Mouse (Mus musculus): Measurements from ENCODE around the gene Ddx18.

Gene Ddx18

GRCm38 (mm10) chr1:121567521-121568489, at the start of gene Ddx18:
Ddx18 (minus strand) TSS chr1:121567989.
- DNase-seq (ENCODE audit: low read depth, low spot score), result peak; percentile 89

GRCm38 (mm10) chr1:121608000-121608399, 40.2 kb upstream of the Ddx18 start:
- no peak for DNase-seq (ENCODE audit: low read depth, low spot score)

- peak; percentile 12 for DNase-seq (ENCODE audit: low read depth, low spot score)
Observed at GRCm38 (mm10) chr1:121605118-121605517, 37.3 kb upstream of the Ddx18 start.

- no peak for DNase-seq (ENCODE audit: low read depth, low spot score)
Observed at GRCm38 (mm10) chr1:121601893-121602292, 34.1 kb upstream of the Ddx18 start.

GRCm38 (mm10) chr1:121601084-121601483, 33.3 kb upstream of the Ddx18 start:
- peak; percentile 4 for DNase-seq (ENCODE audit: low read depth, low spot score)

DNA sequence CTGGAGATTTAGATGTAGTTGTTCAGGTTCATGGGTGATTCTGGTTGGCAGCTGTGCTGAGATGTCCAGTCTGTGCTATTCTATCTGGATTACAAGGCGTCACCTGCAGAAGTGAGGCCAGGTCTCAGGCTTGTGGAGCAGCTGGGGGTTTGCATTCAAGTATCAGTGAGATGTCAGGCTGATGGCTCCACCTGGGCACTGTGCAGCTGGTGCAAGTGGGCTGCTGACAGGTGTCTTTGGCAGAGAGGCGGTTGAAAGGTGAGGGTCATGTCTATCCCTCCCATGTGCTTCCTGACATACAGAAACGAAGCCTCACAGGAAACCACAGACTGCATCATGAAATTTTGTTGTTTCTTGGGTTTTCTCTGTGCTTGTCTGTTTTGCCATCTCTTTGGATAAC, 30.6 kb upstream of the Ddx18 start:
- DNase-seq (ENCODE audit: low read depth, low spot score), result no peak

GRCm38 (mm10) chr1:121596951-121597625, 29.3 kb upstream of the Ddx18 start:
- DNase-seq (ENCODE audit: low read depth, low spot score), result no peak

GRCm38 (mm10) chr1:121584838-121585237, 17.0 kb upstream of the Ddx18 start:
- no peak for DNase-seq (ENCODE audit: low read depth, low spot score)

- no peak for DNase-seq (ENCODE audit: low read depth, low spot score)
Observed at GRCm38 (mm10) chr1:121581133-121581855, 13.5 kb upstream of the Ddx18 start.

GRCm38 (mm10) chr1:121577491-121577890, 9.7 kb upstream of the Ddx18 start:
- no peak for DNase-seq (ENCODE audit: low read depth, low spot score)

DNA sequence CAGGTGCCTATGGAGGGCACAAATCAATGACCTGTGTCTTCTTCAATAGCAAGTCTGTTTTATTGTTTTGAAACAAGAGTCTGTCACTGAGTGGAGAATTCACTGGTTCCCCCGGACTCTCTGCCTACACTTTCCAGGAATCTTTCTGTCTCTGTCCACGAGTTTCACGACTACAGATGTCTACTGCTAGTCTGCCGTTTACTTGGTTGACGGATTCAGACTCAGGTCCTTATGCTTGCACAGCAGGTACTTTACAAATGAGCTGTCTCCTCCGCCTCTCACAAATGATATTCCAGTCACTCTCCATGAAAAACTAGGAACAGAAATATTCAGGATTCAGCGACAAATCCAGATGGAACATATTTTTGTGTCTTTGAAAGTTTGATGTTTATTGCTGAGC, 2.7 kb upstream of the Ddx18 start:
- no peak for DNase-seq (ENCODE audit: low read depth, low spot score)

- no peak for DNase-seq (ENCODE audit: low read depth, low spot score)
Observed at GRCm38 (mm10) chr1:121557861-121558260, 9.9 kb downstream of the Ddx18 start.

DNA sequence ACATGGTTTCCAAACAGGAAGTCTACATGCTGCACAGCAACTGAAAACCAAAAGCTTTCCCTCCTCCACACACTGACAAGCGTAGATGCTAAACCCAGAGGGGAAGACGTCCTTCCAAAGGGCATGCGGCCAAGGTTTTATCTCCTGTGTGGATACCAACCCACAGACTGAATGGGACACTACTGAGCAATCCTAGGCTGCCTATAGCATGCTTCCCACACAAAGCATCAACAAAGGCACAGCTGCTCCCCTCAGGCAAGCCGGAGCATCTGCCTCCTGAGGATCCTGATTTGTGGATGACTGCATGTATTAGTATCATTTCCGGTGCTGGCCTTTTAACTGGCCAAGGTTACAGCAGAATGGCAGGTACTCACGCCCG, 16.3 kb downstream of the Ddx18 start:
- DNase-seq (ENCODE audit: low read depth, low spot score), result no peak

- no peak for DNase-seq (ENCODE audit: low read depth, low spot score)
Observed at GRCm38 (mm10) chr1:121550801-121551456, 16.9 kb downstream of the Ddx18 start.

- DNase-seq (ENCODE audit: low read depth, low spot score), result no peak
Observed at GRCm38 (mm10) chr1:121549456-121549855, 18.3 kb downstream of the Ddx18 start.

- no peak for DNase-seq (ENCODE audit: low read depth, low spot score)
Observed at GRCm38 (mm10) chr1:121548667-121549066, 19.1 kb downstream of the Ddx18 start.

DNA sequence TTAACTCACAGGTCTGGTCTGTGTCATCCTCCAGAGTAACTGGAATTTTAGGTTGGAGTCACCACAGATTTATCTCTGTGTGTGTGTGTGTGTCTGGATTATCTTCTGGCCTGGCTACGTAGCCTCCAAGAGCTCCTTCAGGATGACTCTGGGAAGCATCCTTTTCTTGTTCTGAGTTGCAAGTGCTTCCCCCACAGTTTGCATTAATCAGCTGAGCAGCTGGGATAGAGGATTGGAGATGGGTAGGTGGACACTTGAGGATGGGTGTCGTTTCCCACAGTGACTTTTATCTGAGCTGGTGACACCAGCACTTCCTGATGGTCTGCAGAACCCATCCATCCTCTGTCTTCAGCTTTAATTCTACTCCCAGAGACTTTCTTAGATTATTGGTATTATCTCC, 20.9 kb downstream of the Ddx18 start:
- no peak for DNase-seq (ENCODE audit: low read depth, low spot score)

- DNase-seq (ENCODE audit: low read depth, low spot score), result no peak
Observed at GRCm38 (mm10) chr1:121540361-121540760, 27.4 kb downstream of the Ddx18 start.

DNA sequence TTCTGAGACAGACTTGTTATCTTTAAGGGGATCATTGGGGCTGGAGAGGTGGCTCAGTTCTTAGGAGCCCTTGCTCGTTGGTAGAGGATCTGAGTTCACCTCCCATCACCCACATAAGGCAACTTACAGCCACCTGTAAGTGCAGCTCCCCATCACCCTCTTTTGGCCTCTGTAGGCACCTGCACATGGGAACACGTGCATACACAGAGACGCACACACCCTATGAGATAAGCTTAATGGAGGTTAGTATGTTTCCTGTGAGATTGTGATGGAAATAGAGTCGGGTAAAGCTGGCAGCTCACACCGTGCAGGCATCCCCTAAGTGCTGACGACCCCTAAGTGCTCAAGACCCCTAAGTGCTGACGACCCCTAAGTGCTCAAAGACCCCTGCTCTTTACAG, 36.4 kb downstream of the Ddx18 start:
- DNase-seq (ENCODE audit: low read depth, low spot score), result no peak

GRCm38 (mm10) chr1:121529286-121529685, 38.5 kb downstream of the Ddx18 start:
- DNase-seq (ENCODE audit: low read depth, low spot score), result no peak

- DNase-seq (ENCODE audit: low read depth, low spot score), result no peak
Observed at GRCm38 (mm10) chr1:121528399-121528720, 39.4 kb downstream of the Ddx18 start, which contains the start of gene Htr5b. Htr5b (minus strand) TSS chr1:121528465.

Measured in skeletal muscle tissue, adult 2 months (tissue).